Mouse (Mus musculus) WW6 (cell line): ENCODE measurements around the gene Gas8.
"Not testable (repeated sequence)": the region's sequence is repeated elsewhere in the genome, so short reads cannot be mapped to it uniquely, and the experiment has no call there.

Experiments used
- DNase-seq: peaks from one replicate; pipeline ENCODE4 v3.0.0-alpha.2; 2013; ENCODE audit warnings: low read depth, low spot score

Gas8 gene

DNA sequence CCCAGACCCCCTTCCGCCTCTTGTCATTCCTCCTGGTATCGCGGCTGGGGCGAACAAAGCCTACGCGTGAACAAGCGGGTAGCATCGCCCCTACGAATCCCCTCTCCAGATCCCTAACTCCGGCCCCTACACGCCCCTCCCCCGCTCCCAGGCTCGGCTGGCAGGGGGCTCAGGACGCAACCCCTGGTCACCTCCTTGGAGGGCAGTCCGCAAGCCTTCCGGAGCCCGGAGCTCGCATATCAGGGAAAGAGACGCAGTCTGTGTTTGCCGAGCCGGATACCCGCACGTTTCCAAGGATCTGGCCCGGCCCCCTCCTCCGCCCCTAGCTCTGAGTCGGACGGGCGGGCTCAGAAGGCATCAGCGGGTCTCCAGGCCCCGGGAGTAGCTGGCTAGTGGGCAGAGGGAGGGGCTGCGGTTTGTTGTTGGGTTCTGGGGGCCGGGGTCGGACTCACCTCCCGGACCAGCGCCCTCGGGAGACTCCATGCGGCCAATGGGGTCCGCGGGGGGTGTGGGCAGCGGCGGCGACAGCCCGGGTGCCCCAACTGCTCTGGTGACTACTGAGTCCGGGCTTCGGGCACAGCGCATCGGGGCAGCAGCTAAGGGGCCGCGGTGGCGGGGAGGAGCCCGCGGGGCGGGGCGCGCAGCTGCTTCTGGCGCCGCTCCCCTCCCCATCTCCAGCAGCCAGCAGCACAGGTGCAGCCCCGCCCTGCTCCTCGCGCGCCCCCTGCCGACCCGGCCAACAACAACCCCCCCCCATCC lies 3.7 kb upstream of the Gas8 start, which contains the start of gene Dbndd1:
TSS of gene Dbndd1 (minus strand) at position 683 of the 759 bp plus-strand sequence.
- peak; percentile 56 for DNase-seq

DNA sequence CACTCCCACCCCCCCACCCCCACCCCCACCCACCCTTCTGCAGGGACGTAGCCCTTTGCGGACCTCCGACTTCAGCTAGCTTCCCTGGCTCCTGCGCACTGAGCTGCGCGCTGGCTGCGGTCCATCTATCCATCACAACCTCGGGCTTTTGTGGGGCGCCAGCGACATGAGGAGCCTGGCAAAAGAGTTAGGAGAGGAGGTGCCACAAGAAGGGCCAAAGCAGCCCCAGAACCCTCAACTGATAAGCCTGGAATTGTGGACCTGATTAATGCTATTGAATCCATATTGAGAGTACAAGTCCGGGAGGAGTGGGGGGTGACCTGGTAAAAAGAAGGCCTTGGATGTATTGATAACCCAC lies 3.1 kb upstream of the Gas8 start:
- DNase-seq = no peak

DNA sequence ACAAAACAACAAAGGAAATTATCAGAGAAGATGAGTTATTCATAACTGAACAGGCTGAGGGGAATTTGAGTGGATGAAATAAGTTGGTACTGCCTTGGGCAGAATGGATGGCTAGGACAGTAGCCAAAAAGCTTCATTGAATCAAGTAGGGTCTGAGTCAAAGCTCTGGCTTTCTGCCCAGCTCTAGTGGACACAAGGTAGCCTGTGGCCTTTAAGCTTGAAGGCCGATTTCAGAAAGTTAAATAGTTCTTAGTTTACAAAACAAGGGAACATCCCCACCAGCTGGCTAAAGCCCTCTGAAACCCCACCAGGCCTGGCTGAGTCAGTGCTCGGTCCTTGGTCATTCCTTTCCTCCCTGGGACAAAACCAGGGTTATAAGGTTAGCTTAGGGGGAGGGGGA lies 2.0 kb upstream of the Gas8 start:
- DNase-seq = no peak

DNA sequence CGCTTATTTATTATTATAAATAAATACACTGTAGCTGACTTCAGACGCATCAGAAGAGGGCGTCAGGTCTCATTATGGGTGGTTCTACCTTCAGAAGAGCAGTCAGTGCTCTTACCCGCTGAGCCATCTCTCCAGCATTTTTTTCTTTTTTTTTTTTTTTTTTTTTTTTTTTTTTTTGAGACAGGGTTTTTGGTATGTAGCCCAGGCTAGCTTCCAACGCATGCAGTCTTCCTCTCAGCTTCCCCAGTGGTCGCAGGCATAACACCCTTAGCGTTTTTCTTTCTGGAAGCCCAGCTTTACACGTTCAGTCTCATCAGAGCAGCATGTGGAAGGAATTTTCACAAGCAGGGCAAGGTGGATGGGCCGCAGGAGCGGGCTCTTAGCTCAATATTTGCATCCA lies 462 bp upstream of the Gas8 start:
- no peak for DNase-seq

DNA sequence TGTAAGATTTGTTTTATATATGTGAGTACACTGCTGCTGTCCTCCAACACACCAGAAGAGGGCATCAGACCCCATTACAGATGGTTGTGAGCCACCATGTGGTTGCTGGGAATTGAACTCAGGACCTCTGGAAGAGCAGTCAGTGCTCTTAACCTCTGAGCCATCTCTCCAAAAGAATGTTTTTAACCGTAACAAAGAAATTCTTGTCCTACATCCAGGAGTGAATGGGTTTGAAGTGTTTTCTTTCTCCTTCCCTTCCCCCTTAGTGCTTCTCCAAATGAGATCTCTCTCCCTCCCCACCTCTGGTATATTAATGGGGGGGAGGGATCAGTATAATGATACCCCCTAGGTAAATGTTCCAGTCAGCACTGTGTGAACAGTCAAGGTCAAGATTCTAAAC lies 1.4 kb downstream of the Gas8 start:
- not testable (repeated sequence) for DNase-seq

DNA sequence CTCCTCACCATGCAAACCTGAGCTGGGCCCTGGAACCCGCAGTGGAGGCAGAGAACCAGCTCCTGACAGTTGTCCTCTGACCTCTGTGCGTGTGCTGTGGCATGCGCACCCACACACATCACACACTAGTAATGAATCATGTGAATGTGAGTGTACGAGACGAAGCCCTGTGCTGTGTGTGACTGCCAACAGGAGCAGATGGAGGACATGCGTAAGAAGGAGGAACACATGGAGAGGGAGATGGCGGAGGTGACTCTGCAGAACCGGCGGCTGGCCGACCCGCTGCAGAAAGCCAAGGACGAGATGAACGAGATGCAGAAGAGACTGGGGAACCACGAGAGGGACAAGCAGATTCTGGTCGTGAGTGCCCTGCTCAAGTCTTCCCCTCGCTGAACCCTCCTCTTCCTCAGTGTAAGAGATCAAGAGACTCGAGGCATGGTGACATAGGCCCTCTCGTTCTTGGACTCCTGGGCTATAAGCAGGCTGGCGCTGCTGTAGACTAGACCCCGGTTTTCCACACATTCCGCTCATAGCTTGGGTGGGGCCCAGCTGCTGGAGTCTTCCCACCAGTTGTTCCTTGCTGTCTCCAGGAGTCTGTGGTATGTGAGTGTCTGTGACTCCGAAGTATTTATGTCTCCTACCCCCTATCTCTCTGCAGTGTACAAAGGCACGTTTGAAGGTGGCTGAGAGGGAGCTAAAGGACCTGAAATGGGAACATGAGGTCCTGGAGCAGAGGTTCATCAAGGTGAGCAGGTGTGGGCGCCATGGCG lies 9.3 kb downstream of the Gas8 start:
- no peak for DNase-seq

DNA sequence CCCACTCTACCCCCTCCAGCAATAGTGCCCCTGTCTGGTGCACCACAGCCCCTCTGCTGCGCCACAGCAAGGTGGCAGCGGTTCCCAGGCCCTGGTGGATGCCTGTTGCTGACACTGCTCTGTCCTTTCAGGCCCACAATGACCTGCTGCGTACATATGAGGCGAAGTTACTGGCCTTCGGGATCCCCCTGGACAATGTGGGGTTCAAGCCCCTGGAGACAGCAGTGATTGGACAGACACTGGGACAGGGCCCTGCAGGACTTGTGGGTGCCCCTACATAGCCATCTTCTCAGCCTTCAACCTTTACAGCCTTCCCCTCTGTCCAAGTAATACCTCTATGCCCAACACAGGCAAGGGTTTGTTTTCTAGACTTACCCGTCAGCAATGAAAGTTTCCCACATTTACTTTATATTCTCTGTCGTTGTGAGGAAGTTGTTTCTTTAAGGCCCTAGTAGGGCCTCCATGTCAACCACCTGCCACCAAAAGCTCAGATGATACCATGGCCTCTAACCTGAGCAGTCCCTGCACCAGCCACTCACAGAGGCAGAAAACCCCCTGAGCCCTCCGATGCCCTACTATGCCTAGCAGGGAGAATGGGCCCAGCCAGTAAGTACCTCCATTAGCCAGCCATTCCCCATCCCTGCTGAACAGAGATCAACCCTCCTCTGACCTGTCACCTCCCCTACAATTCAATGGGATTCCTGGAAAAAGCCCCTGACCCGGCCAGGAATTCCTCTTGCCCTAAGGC lies 17.8 kb downstream of the Gas8 start:
- no peak for DNase-seq

DNA sequence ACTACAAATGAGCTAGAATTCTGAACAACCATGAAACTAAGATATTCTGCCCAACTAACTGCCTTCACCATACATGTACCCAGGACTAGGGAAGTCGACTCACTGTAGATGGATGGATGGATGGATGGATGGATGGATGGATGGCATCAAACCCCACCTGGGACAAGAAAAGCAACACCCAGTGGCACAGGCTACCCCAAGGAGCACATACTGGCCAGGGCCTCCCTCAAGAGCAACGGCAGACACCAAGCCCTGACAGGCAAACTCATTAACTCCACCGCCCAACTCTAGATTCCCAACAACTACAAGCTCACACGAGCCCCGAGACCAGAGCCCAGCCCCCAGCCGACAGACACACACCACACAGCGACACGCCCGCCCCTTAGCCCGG lies 18.4 kb downstream of the Gas8 start:
- no peak for DNase-seq

DNA sequence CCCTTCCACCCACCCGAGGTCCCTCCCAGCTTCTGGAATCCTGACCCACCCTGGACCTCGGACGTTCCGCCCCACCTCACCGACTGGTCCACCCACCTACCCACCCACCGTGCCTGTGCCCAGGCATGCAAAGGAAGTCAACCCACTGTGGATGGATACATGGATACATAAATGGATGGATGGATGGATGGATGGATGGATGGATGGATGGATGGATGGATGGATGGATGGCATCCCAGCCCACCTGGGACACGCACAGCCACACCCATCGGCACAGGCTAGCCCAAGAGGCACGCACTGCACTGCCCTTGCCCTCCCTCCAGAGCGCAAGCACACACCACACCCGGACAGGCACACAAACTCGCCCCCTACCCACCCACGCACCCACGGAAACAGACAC lies 19.0 kb downstream of the Gas8 start:
- not testable (repeated sequence) for DNase-seq

DNA sequence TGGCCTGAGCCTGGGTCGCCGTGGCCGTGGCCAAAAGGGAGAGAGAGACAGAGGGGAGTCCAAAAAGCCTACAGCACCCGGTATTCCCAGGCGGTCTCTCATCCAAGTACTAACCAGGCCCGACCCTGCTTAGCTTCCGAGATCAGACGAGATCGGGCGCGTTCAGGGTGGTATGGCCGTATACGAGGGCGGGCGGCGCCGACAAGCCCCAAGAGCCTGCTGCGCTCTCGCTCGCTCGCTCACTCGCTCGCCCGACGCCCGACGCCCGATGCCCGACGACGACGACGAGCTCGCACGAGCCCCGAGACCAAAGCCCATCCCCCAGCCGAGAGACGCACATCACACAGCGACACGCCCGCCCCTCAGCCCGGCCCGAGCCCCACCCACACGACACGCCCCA lies 45.6 kb downstream of the Gas8 start:
- not testable (repeated sequence) for DNase-seq

DNA sequence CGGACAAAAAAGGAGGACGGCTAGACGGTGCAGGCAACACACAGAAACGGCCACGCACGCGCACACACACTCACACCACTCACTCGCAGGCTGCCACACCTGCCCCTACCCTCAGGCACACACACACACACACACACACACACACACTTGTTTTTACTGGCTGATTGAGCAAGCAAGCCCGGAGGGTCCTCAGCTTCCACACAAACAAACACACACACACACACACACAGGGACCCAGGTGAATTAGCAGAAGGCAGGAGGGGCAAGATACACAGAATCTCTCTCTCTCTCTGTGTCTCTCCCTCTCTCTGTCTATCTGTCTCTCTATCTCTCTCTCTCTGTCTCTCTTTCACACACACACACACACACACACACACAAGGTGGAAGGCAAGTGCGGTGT lies 56.8 kb downstream of the Gas8 start:
- DNase-seq = not testable (repeated sequence)
